Mouse (Mus musculus) lung, adult 2 months (tissue): ENCODE measurements around the gene Fn1.

ENCODE experiments used
- CTCF ChIP-seq: fragments of 200-500 bp; IDR thresholded peaks from 2 replicates; pipeline ENCODE4 v1.5.1; 2011; ENCODE audit warnings: mild to moderate bottlenecking, low read length, control low read depth; ENCODE audit not compliant: insufficient read depth
- POLR2A ChIP-seq: fragments of 200-500 bp; IDR thresholded peaks from 2 replicates; pipeline ENCODE4 v1.6.1; 2011; ENCODE audit warnings: low read depth, mild to moderate bottlenecking, control low read depth, low read length, borderline replicate concordance; ENCODE audit errors: extremely low read depth

- TF ChIP-seq CTCF (no peak), POLR2A (no peak)
These were observed 33.8 kb upstream of the Fn1 start for GRCm38 (mm10) chr1:71686791-71687190.
